ENCODE assay signal across 9 mouse cellular contexts in genomic region chr4:40828910-40829309, GRCm38 (mm10). TPM values are rescaled to one million over a fixed set of nuclear protein-coding genes. Genes with fewer than 3 reads are reported as not detected.
A peak's percentile ranks its signal among the peaks of the same experiment; 100 is the strongest.
DNase-seq lines count a peak whose midpoint lies in the region; ATAC-seq lines count a peak whose summit lies in the region.
"Had no signal": no experiment of that assay in that cellular context is flagged by ENCODE, and none has a peak within 500 bp of the region (broad histone marks: within the 10 kb centered on the region; RNA-seq: fewer than 3 reads in every experiment).

No protein-coding gene starts in this region.

- no peak overlapping the region for H3K4me2 ChIP-seq in heart, embryonic 13.5 days
- H3K4me2 ChIP-seq in stomach, embryonic 15.5 days: no peak overlapping the region

- peak overlapping the region; percentile 64 for H3K4me3 ChIP-seq in megakaryocyte, embryonic 14.5 days (replicated peaks)
- H3K4me3 ChIP-seq in heart, embryonic 13.5 days: no peak overlapping the region
- no peak overlapping the region for H3K4me3 ChIP-seq in stomach, embryonic 15.5 days (replicated peaks)

- ATAC-seq in megakaryocyte, adult 5-6 weeks (ENCODE audit: poor library complexity, severe bottlenecking): no peak
- no peak for ATAC-seq in heart, embryonic 13.5 days (ENCODE audit: extremely low read depth, insufficient number of reproducible peaks, low FRiP score, low TSS enrichment)
- peak; percentile 50; the same call in 1 of the 2 replicates for ATAC-seq in stomach, embryonic 15.5 days (ENCODE audit: insufficient read depth, low FRiP score, low read depth)
- ATAC-seq in frontal cortex, adult (ENCODE audit: low TSS enrichment): no peak

- H3K36me3 ChIP-seq in megakaryocyte, embryonic 14.5 days (replicated peaks; ENCODE audit: low read length): peaks cover 89% of the 10 kb centered on the region
- H3K36me3 ChIP-seq in heart, embryonic 13.5 days: peaks cover 51% of the 10 kb centered on the region
- H3K36me3 ChIP-seq in stomach, embryonic 15.5 days: no peaks in the 10 kb centered on the region

- 48% methylated on average over 7 of the region's 7 CpGs for WGBS in heart, embryonic 13.5 days
- 48% methylated on average over 7 of the region's 7 CpGs for WGBS in stomach, embryonic 15.5 days

- H3K27me3 ChIP-seq in megakaryocyte, embryonic 14.5 days (replicated peaks): no peaks in the 10 kb centered on the region
- no peaks in the 10 kb centered on the region for H3K27me3 ChIP-seq in heart, embryonic 13.5 days (replicated peaks)
- no peaks in the 10 kb centered on the region for H3K27me3 ChIP-seq in stomach, embryonic 15.5 days (replicated peaks)

- H3K27ac ChIP-seq in heart, embryonic 13.5 days (replicated peaks): peak overlapping the region; percentile 39; the same call in 1 of the 2 replicates
- no peak overlapping the region for H3K27ac ChIP-seq in stomach, embryonic 15.5 days

- intact Hi-C loops in left cerebral cortex, postnatal 14 days (cut with DNase I): no loop called here

- DNase-seq in liver: peak; percentile 61
- no peak for DNase-seq in left cerebral cortex, postnatal 14 days (ENCODE audit: low spot score in 2 of 2)
- no peak for DNase-seq in left cerebral cortex, adult 8-10 months (ENCODE audit: low spot score in 2 of 2)
- DNase-seq: left cerebral cortex, postnatal 4 days had no signal

- H3K9ac ChIP-seq in heart, embryonic 13.5 days: no peak overlapping the region
- no peak overlapping the region for H3K9ac ChIP-seq in stomach, embryonic 15.5 days

- no peaks in the 10 kb centered on the region for H3K9me3 ChIP-seq in megakaryocyte, embryonic 14.5 days
- H3K9me3 ChIP-seq in heart, embryonic 13.5 days: no peaks in the 10 kb centered on the region
- H3K9me3 ChIP-seq in stomach, embryonic 15.5 days: no peaks in the 10 kb centered on the region

- H3K4me1 ChIP-seq in megakaryocyte, embryonic 14.5 days: peaks cover 94% of the 10 kb centered on the region
- H3K4me1 ChIP-seq in heart, embryonic 13.5 days: peaks cover 70% of the 10 kb centered on the region
- H3K4me1 ChIP-seq in stomach, embryonic 15.5 days: no peaks in the 10 kb centered on the region

RNA-seq across cellular contexts. Expression of gene B4galt1, which starts 24.9 kb away (rescaled TPM):
- 43.8 and 101 TPM in 2 replicates for polyA plus RNA-seq in megakaryocyte, embryonic 14.5 days (2012; ENCODE audit: insufficient read depth, low replicate concordance)
- 75.4 and 79.4 TPM in 2 replicates for total RNA-seq in megakaryocyte, adult 5-6 weeks (2015)
- 46.4 and 57.4 TPM in 2 replicates for total RNA-seq in megakaryocyte, adult 5-6 weeks (2017)
- polyA plus RNA-seq in heart, embryonic 13.5 days (2015; fragmentation: Nextera tagmentation; extraction: Ambion mirVana): 46.2 and 48.1 TPM in 2 replicates
- 47.2 and 47.8 TPM in 2 replicates for polyA plus RNA-seq in stomach, embryonic 15.5 days (2015; fragmentation: Nextera tagmentation; extraction: Ambion mirVana)
- 1 to 10 TPM; 6.5 to 9.0 TPM for total RNA-seq in left cerebral cortex, postnatal 14 days (2021)
- total RNA-seq in left cerebral cortex, adult 8-10 months (2022): 1 to 10 TPM; 4.2 to 7.3 (median 5.4) TPM

Comparison
In these comparisons a context has a peak if more than half of its experiments do, and no peak if none do; other contexts are left out.
1. RNA of gene B4galt1, which starts 24.9 kb away (total RNA-seq): 46.4 to 79.4 TPM in megakaryocyte, adult 5-6 weeks; 6.5 to 9.0 TPM in left cerebral cortex, postnatal 14 days and 4.2 to 7.3 TPM in left cerebral cortex, adult 8-10 months; every median in the first group is over 4 times any median in the second.